Mouse (Mus musculus): ENCODE results near the gene Iqcd.

- TF ChIP-seq POLR2A (IDR thresholded peaks at IDR 0.05; ENCODE audit: insufficient read depth, low read depth, low read length) (no peak), CTCF (IDR thresholded peaks at IDR 0.05; ENCODE audit: insufficient read depth, low read depth, low read length) (no peak)
Measured at GRCm38 (mm10) chr5:120640094-120640493, 51.3 kb downstream of the Iqcd start.
